Mouse (Mus musculus): ENCODE measurements around the gene Ttyh2.

- no peak for TF ChIP-seq CTCF (IDR thresholded peaks at IDR 0.05; ENCODE audit: low read depth)
- TF ChIP-seq EP300 (IDR thresholded peaks at IDR 0.05; ENCODE audit: low read depth): no peak
Observed at GRCm38 (mm10) chr11:114729832-114730363, 54.7 kb downstream of the Ttyh2 start.

Data from heart, postnatal 0 days (tissue).